Mouse (Mus musculus) lung, postnatal 10 days (tissue): Measurements from ENCODE around the gene Wdr59.
"Not testable (repeated sequence)": the region's sequence is repeated elsewhere in the genome, so short reads cannot be mapped to it uniquely, and the experiment has no call there.

Source experiments
- DNase-seq: peaks from one replicate; pipeline ENCODE4 v3.0.0; 2021

Gene Wdr59

DNA sequence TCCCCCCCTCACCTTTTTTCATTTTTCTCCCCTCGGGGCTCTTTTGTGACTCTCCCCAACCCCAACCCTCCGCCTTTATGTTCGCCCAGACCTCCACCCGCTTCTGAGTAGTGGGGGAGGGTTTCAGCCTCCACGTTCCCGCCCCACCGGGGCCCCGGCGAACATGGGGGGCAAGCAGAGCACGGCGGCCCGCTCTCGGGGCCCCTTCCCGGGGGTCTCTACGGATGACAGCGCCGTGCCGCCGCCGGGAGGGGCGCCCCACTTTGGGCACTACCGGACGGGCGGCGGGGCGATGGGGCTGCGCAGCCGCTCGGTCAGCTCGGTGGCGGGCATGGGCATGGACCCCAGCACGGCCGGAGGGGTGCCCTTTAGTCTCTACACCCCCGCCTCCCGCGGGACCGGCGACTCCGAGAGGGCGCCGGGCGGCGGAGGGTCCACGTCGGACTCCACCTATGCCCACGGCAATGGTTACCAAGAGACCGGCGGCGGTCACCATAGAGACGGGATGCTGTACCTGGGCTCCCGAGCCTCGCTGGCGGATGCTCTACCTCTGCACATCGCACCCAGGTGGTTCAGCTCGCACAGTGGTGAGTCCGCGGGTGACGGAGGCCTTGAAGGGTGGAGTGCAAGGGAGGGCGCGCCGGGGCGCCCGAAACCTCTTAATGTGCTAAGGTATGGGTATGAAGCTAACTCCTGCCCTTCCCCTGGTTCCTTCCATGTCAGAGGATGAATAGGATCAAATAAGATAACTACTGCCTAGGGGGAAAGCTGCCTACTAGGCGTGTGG is 15.3 kb upstream of the Wdr59 start:
- peak; percentile 51 for DNase-seq

DNA sequence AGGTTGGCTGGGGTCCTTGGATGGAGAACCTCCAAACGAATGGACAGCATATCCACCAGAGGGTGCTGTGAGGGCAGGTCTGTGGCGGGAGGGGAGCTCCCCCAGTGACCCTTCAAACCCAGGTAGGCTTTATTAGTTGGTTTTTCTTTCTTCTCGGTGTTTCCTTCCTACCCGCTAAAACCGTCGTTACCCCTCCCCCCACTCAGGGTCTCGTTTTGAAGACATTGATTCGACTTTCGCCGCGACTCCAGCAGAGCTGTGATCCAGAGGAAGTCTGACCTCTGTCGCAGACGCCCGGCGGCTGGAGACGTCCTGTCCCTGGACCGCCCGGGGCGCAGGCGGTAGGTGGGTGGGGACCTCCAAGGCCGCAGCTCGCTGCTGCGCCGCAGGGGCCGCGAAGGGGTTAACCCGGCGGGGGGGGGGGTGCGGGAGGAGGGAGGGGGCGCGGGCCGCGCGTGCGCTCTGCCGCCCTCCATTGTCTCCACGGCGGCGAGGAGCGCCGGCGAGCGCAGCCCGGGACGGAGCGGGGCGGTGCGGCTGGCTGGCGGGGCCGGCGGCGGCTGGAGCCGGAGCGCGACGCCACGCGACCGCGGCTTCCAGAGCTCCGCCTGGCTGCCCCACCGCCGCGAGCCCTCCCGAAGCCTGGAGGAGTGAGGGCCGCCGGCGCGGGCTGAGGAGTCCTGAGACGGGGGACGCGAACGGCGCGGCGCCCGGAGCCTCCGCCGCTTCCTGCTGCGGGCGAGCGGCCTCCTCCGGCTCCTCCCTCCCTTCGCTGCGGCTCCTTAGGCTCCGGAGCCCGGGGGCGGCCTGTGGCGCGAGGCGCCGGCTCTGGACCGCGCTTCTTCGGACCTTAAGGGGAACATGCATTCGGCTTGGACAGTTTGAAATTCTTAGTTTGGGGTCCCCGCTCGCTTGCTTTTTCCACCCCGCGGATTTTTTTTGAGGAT is 14.4 kb upstream of the Wdr59 start, which contains the start of gene Znrf1:
Gene Znrf1, plus strand, starts transcription at position 67 of the 947 bp plus-strand sequence.
- peak; percentile 86 for DNase-seq

DNA sequence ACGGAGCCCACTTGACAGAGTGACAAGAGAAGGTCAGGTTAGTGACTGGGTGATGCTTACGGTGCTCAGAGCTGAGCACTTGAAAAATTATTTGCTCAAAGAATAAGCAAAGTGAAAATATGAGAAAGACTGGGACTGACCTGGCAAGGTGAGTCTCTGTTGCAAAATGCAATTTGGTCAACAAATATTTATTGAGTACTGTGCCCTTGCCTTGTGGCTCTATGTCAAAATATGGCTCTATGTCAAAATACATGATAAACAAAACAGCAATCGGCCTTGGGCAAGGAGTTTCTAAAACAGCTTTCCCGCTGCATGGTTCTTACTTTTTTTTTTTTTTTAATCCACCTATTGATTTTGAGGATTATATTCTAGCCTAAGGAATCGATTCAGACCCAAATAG is 13.6 kb upstream of the Wdr59 start:
- no peak for DNase-seq

DNA sequence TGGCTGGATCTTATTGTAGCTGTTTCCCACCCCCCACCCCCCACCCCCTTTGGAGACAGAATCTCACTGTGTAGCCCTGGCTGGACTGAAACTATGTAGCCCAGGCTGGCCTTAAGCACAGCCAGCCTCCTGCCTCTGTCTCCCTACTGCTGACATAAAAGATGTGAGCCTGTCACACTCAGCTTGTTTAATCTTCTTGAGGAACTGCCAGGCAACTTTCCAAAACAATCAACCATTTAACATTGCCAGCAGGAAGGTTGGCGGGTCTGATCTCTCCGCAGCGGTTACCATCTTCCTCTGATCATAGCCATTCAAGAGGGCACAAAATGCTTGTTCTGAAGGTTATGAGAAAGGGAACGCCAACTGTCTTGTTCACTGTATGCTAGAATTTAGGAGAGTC is 11.6 kb upstream of the Wdr59 start:
- no peak for DNase-seq

DNA sequence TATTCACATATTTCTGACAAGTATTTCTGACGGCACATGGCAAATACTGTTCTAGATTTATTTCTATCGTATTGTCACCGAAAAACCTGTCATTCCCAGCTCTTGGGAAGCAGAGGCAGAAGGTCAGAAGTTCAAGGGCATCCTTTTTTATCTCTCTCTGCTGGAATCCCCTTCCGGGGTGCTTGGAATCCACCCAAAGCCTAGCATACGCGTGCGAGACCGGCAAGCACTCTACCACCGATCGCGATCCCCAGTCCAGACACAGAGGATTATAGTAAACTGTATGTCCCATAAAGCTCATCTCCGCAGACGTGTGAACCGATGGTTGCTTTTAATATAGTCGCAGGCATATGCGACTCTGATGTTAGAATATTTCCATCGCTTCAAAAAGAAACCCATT is 9.7 kb upstream of the Wdr59 start:
- no peak for DNase-seq

DNA sequence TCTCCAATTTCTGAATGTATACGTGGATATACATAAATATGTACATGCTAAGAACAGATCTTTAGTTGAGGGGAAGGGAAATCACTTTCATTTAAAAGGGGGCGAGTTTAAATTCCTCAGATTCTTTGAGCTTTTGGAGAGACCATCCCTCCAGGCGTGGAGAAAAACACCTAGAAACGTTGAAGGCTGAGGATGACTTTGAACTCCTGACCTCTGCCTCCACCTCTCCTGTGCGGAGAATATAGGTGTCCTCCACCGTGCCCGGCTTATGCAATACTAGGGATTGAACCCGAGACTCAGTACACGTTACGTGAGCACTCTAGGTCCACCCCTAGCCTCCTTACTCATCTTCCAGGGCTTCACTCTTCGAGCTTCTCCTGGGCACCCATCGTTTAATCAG is 9.3 kb upstream of the Wdr59 start:
- DNase-seq = no peak

DNA sequence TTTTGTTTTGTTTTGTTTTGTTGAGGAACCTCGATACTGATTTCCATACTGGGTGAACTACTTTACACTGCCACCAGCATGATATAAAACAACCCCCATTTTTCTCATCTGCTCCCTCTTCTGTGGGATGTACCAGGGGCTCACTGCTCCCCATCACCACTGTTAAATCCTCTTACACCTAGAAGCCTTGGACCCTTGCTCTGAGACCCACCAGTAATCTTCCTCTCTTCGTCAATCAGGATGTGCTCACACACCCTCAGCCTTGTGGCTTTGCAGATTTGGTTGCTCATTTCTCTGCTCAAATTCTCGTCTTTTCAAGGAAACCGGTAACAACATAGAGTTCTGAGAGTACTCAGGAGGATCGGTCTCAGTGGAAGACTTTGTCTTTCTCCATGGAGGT is 6.2 kb upstream of the Wdr59 start:
- no peak for DNase-seq

DNA sequence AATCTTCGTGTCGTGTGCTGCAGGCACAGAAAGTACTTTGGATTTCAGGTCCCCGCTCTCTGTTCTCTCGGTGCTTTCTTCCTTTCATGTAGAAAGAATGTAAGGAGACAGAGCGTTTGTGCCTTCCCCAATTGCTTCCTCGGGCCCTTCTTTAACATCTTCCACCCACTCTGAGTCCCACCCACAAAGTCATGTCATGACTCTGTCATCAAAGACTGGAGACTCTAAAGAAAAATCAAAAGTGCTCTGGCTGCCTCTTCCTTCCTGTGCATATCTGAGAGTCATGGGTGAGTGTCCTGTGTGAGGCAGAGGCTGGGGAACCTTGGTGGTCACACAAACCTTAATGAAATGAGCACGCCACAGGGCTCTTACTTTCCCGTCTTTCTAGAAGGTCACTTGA is 5.3 kb upstream of the Wdr59 start:
- no peak for DNase-seq

DNA sequence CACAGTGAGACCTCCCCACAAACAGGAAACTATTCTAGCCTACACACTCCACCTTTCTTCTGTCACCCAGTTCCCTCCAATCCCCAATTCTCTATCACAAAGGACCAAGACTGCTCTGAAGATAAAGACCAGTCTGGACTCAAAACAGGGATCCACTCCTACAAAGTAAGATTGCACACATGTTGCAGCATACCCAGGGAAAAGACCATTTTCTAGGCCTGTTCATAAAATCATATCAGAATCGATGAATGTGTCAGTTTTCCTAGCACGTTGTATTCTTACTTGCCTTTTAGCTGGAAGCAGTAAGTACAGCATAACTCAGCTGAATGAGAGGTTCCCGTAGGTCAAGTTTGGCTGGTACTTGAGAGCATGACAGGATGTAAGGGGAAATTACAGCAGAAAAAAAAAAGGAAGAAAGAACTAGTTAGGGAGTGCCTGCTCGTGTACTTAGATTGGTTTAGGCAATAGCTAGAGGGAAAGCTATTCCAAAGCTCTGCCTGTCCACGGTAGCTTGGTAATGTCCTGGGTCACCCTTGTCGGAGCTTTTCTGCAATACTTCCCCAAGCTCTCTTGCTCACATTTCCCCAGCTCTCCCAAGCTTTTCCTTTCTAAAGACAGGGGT is 4.6 kb upstream of the Wdr59 start:
- no peak for DNase-seq

DNA sequence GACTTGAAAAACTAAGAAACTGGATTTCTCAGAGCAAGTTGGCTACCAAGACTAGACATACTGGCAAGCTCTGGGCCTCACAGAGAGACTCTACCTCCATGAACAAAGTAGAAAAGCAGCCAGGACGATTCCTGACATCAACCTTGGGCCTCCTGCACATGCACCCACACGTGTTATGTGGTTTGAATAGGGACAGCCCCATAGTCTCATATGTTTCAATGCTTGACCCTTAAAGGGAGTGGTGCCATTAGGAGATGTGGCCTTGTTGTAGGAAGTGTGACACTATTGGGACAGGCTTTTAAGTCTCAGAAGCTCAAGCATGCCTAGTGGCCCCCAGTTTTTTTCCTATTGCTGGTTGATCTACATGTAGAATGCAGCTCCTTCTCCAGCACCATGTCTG is 4.4 kb downstream of the Wdr59 start:
- no peak for DNase-seq

DNA sequence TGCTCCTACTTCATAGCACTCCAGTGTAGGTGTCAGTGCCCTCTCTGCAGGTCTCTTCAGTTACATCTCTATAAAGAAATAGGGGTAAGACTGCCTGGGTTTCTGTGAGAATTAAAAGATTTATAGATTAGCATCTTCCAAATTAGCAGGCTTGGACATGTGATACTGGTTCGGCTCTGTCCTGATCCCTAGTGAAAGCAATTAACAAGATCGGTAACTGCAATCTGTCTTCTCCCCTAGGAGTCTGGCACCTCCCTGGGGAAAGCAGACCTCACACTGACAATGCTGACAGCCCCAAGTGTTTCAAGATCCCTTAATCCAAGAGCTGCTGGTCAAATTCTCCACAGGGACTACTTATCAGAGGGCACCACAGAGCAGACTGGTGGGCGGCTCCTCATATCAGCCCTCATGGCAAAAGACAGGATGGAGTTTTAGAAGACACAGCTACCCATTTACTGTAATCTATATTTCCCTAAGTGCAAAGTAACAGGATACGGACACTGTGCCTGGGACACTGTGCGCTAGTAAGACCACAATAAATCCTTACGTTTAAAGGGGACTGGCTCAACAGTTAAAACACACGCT is 5.3 kb downstream of the Wdr59 start:
- DNase-seq = no peak

DNA sequence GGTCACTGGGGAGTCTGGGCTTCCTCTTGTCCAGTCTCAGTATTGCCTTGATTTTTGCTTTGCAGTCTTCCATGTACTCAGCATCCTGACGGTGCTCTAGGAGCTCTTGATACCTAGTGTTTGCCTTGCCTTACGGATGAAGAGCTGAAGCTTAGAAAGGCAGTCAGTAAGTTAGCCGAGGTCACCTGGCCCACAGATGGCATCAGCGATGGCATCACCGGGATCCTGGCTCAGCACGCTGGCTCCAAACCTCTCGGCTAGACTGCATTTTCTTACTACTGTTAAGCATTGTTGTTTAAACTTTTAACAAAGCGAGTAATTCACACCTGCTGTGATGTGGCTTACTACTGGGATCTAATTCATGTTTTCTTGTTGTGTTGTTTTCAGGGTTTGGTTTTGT is 8.4 kb downstream of the Wdr59 start:
- no peak for DNase-seq

DNA sequence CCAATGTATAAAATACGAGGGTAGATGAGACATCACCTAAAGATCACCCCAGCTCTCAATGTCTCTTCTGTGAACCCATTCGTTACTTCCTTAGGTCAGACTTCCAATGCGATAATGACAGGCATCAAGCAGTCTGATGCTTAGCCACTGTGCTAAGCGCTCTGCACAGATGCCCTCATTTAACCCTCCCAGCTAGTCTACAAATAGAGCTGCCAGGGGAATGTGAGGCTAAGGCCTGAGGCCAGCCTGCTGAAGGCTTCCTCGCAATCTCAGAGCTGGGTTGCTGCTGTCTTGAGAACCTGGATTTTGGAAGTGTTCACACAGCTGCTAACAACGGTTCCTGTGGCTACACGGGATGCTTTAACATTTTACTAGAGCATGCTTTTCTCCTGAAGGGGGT is 9.0 kb downstream of the Wdr59 start:
- DNase-seq = peak; percentile 36

DNA sequence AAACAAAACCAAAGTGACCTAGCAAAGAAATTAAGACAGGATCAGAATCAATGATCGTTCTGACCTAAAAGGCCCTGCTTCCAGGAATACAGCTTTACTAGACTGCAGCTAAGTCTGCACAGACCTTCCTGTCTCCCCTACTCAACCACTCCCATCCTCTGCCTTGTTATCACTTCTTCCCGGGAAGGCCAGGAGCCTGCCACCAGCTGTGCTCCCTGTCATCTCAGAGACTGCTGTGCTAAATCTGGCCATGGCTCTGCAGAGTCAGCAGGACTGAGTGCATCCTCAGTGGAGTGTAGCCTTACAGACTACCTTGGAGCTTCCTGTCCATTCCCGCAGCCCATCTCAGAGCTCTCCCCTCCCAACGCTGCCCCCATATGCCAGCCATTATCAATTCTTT is 11.5 kb downstream of the Wdr59 start:
- DNase-seq = peak; percentile 33

DNA sequence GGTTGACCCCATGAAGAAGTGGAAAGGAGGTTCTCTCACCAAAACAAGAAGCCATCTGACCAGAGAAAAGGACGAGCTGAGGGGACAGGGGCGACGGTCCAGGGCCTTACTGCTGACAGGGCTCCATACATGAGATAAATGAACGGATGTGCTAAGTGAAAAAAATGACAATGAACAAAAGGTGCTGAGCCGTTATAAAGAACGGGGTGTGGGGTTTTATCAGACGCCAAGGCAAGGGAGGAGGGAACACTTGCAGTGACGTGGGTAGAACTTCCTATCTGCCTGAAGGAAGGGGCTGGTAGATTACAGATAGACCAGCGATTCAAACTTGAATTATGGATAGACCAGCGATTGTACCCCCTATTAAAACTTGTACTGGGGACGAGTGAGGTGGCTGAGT is 12.6 kb downstream of the Wdr59 start:
- DNase-seq = peak; percentile 45

DNA sequence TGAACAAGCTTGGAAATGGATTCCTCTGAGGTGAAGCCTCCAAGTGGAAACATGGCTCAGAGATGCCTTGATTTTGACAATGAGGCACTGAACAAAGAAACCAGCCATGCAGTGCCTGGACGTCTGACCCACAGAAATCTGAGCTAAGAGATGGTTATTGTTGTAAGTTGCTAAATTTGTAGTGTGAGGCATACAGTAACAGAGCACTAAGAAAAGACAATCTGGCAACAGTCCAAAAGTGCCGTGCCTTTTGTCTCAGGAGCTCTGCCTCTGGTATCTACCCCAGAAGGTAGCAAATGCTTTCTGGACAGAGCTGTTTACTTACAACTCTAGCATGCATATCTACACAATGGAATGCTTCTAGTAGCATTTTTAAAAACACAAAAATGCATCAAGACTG is 13.3 kb downstream of the Wdr59 start:
- DNase-seq = peak; percentile 46

DNA sequence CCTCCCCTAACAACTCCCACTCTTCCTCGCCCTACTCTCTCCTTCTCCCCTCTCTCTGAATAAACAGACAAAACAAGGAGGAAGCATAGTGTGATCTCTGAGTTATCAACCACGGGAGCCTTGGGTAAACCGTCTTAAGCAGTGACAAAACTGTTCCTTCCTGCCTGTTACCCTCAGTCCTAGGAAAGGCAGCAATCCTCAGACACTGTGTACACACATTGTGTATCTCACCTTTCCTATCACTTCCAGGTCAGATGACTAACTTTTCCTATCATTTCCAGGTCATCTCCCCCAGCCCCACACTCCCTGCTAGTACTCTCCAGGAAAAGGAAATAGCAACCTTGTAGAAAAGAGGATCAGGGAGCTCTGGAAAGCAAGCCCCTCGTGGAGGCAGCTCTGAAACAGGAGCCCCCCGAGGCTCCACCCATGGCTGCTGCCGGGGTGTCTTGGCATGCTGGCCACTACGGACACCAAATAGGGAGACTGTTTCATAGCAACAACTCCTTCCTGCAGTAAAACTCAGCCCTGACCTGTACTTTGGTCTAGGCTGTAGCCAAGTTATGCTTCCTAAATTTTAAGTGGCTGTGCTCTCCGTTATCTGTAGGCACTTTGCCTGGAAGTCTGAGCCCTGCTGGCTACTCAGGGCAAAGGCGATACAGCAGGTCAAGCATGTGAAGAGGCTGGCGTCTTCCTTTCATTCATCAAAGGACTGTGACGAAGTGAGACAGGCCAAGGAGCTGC is 20.0 kb downstream of the Wdr59 start:
- peak; percentile 22 for DNase-seq

DNA sequence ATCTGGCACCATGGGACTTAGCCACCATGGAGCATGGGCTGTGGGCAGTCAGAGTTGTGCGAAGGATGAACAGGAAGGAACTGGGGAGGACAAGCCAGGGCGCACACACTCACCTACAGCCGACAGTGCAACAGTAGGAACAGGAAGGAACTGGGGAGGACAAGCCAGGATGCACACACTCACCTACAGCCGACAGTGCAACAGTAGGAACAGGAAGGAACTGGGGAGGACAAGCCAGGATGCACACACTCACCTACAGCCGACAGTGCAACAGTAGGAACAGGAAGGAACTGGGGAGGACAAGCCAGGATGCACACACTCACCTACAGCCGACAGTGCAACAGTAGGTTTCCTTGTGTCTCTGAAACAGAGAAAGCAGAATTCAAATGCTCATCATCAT is 23.6 kb downstream of the Wdr59 start:
- DNase-seq = not testable (repeated sequence)

DNA sequence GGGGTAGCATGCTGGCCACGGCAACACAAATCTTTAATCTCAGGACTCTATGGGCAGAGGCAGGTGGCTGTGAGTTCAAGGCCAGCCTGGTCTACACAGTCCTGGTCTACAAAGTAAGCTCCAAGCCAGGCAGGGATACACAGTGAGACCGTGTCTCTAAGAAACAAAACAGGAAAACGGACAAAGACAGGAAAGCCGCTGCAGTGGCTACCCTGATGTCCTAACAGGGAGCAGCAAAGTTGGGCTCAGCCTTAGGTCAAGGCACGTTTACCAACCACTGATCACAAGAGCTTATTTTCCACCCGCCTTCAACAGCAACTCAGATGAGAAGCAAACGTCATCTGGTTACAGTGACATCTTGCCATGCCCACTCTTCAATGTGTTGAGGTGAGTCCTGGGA is 25.6 kb downstream of the Wdr59 start:
- DNase-seq = peak; percentile 44

DNA sequence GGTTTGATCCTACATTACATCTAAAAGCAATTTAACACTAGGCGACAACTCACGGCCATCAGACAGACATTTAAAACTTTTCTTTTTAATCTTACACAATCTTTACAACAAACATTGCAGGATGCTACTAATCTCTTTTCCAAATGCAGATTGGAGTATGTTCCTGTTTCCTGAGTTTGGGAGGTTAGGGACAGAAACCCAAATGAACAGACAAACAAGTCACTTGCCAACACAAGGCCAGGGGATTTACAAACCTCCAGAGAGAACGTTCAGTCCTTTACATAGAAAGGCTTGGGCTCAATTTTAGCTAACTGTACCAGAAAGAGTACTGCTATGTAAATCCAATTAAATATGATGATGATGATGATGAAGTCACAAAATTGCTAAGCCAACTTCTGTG is 28.7 kb downstream of the Wdr59 start:
- no peak for DNase-seq

DNA sequence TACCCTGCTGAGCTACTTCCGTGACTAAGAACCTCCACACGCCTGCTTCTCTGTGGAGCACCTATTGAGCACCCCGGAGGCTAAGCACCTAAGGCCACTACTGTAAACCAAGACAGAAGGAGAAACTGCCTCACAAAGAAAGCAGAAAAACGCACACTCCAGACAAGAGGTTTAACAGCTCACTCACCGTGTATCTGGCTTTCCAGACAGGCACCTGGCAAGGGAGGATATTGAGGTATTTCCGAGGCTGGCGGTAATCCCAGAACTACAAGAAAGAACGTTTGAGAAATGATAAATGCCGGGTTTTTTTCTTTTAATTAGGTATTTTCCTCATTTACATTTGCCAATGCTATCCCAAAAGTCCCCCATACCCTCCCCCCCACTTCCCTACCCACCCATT is 29.4 kb downstream of the Wdr59 start:
- DNase-seq = no peak

DNA sequence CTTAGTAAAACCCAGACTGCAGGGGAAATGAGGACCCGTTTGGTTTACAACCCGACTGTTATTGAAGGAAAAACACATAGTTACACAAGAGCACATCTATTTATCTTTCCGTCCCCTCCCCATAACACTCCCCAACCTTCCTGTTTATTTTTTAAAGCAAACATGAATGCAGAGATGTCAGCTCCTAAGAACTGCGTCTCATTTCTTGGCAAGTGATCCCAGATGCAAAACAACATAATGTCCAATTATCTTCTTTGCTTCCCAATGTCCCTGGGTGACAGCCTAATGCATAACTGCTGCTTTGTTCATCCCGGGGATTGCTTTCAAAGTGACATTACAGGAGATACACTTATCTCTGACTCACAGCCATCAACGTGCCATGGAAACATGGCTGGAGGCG is 30.7 kb downstream of the Wdr59 start:
- peak; percentile 65 for DNase-seq
